Mouse (Mus musculus): ENCODE measurements around the gene Tctn3. TPM values are rescaled to one million over a fixed set of nuclear protein-coding genes. Genes with fewer than 3 reads are reported as not detected.
A peak's percentile ranks its signal among the peaks of the same experiment; 100 is the strongest.
"Not testable (repeated sequence)": the region's sequence is repeated elsewhere in the genome, so short reads cannot be mapped to it uniquely, and the experiment has no call there.

Tctn3 gene
- total RNA-seq, 1 experiment from 2014 or later: 1.8 TPM

GRCm38 (mm10) chr19:40630606-40631005 is 18.6 kb upstream of the Tctn3 start:
- ATAC-seq (replicated peaks; ENCODE audit: insufficient number of reproducible peaks, low FRiP score, low TSS enrichment, poor library complexity, severe bottlenecking): peak; percentile 90

GRCm38 (mm10) chr19:40630096-40630495 is 18.1 kb upstream of the Tctn3 start:
- no peak for ATAC-seq (replicated peaks; ENCODE audit: insufficient number of reproducible peaks, low FRiP score, low TSS enrichment, poor library complexity, severe bottlenecking)

GRCm38 (mm10) chr19:40628950-40629349 is 16.9 kb upstream of the Tctn3 start:
- no peak for ATAC-seq (replicated peaks; ENCODE audit: insufficient number of reproducible peaks, low FRiP score, low TSS enrichment, poor library complexity, severe bottlenecking)

GRCm38 (mm10) chr19:40625935-40626334 is 13.9 kb upstream of the Tctn3 start:
- no peak for ATAC-seq (replicated peaks; ENCODE audit: insufficient number of reproducible peaks, low FRiP score, low TSS enrichment, poor library complexity, severe bottlenecking)

DNA sequence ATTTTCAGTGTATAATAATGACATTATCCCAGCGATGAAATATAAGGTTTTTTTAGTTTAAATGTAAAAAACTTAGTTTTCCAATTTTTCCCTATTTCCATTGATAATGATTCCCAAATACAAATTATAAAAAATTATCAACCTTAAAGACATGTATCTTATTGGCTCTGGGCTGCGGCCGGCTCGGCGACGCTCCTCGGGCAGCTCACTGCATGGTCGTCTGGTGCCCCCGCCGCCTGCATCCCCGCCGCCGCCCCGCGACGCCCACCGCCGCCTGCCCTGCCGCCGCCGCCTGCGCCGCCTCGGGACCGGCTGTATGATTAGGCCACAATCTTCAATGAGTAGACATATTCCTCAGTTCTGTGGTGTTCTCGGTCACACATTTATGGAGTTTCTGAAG is 9.6 kb upstream of the Tctn3 start:
- not testable (repeated sequence) for ATAC-seq (replicated peaks; ENCODE audit: insufficient number of reproducible peaks, low FRiP score, low TSS enrichment, poor library complexity, severe bottlenecking)

DNA sequence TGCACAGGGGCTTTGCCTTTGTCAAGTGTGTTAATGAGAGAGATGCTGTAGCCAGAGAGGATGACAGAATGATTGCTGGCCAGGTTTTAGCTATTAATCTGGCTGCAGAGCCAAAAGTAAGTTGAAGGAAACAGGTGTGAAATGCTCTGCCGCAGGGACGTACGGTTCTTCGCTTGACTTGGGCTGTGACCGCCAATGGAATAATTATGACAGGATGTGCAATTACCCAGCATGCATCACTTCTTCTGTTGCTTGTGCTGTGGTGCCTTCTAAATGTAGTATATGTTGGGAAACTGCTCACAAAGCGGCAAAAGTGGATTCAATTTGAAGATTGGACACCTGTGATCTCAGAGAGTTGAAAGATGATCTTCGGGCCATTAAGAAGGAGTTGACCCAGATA is 4.0 kb upstream of the Tctn3 start:
- ATAC-seq (replicated peaks; ENCODE audit: insufficient number of reproducible peaks, low FRiP score, low TSS enrichment, poor library complexity, severe bottlenecking): 0 out of 2 replicates have a peak, but pooled peaks have one; percentile 27

DNA sequence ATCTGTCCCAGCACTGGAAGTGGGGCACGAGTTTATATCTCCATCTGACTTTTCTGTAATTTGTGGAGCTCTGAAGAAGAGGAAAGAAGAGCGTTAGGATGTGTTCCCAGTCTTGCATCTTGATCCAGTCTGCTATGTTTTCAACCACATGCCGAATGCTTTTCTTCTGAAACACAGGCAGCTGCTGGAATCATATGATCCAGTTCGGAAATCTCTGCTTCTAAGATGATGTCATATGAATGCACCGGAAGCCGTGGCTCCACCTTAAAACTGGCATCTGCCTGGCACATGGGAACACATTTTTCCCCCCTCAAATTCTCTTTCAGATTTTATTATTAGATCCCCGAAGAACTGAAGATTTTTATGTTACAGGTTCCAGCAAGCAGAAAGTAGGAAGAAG is 2.8 kb upstream of the Tctn3 start:
- ATAC-seq (replicated peaks; ENCODE audit: insufficient number of reproducible peaks, low FRiP score, low TSS enrichment, poor library complexity, severe bottlenecking): no peak

DNA sequence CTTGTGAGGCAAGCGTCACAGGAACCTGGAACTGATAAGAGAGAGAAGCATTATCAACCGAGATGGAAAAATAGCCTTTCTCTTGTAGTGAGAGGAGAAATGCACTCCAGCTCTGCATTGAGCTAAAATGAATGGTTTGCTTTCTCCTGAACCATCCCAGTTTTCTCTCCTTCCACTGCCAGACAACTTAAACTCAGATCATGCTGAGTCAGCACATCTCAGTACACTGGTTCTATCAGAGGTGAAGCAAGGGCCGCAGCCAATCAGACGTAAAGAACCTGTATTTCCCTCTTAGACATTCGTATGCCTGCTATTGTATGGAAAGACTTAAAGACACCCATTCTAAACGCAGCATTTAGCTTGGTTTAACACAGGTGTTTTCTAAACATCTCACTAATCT is 4.4 kb downstream of the Tctn3 start:
- no peak for ATAC-seq (replicated peaks; ENCODE audit: insufficient number of reproducible peaks, low FRiP score, low TSS enrichment, poor library complexity, severe bottlenecking)

- ATAC-seq (replicated peaks; ENCODE audit: insufficient number of reproducible peaks, low FRiP score, low TSS enrichment, poor library complexity, severe bottlenecking): no peak
Measured at GRCm38 (mm10) chr19:40605189-40605588, 6.8 kb downstream of the Tctn3 start.

- ATAC-seq (replicated peaks; ENCODE audit: insufficient number of reproducible peaks, low FRiP score, low TSS enrichment, poor library complexity, severe bottlenecking): no peak
Measured at GRCm38 (mm10) chr19:40601870-40602269, 10.2 kb downstream of the Tctn3 start.

- ATAC-seq (replicated peaks; ENCODE audit: insufficient number of reproducible peaks, low FRiP score, low TSS enrichment, poor library complexity, severe bottlenecking): not testable (repeated sequence)
Measured at GRCm38 (mm10) chr19:40600846-40601245, 11.2 kb downstream of the Tctn3 start.

- no peak for ATAC-seq (replicated peaks; ENCODE audit: insufficient number of reproducible peaks, low FRiP score, low TSS enrichment, poor library complexity, severe bottlenecking)
Measured at GRCm38 (mm10) chr19:40595831-40596230, 16.2 kb downstream of the Tctn3 start.

- ATAC-seq (replicated peaks; ENCODE audit: insufficient number of reproducible peaks, low FRiP score, low TSS enrichment, poor library complexity, severe bottlenecking): no peak
Measured at GRCm38 (mm10) chr19:40595231-40595630, 16.8 kb downstream of the Tctn3 start.

DNA sequence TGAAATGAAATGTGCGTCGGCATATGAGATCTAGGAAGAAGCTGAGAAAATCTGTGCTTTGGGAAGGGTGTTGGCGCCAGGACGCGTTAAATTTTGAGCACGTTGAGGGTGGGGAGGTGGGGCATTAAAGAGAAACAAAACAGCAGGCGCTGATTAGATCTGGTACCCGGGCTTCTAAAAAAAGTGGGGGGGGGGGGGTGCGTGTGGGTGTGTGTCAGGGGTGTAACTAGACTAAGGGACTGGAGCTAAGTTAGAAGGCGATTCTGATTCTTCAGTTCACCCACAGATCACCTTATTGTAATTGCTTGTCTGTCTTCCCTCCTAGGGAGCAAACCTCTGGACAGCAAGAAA is 22.5 kb downstream of the Tctn3 start:
- no peak for ATAC-seq (replicated peaks; ENCODE audit: insufficient number of reproducible peaks, low FRiP score, low TSS enrichment, poor library complexity, severe bottlenecking)

DNA sequence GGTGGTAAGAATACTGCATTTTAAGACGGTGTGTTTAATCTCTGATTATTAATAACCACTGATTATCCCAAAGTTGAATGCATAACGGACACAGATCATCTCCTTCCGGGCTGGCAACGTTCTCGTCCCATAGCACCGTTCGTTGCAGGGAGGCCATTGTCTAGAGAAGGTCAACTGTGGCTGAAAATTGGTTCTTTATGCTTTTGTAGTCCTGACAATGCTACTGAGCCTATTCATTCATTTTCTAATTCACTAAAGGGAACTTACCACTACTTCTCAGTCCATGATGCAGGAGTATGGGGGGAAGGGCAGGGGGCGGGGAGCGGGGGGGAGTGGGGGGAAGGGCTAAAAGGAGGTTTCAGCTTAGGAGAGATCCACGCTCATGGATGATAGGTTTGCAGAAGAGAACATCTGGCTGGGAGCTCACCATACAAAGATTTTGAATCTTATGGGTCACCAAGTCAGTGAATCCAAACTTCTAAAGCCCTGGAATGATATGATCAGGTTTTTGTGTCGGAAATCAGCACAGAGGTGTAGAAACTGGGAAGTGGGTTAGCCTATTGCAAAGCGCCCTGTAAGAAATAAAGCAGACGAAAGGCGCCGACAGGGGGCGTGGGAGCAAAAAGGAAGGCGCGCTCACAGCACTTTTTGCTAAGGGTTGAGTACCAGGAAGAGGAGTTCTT is 23.0 kb downstream of the Tctn3 start:
- peak; percentile 70 for ATAC-seq (replicated peaks; ENCODE audit: insufficient number of reproducible peaks, low FRiP score, low TSS enrichment, poor library complexity, severe bottlenecking)

DNA sequence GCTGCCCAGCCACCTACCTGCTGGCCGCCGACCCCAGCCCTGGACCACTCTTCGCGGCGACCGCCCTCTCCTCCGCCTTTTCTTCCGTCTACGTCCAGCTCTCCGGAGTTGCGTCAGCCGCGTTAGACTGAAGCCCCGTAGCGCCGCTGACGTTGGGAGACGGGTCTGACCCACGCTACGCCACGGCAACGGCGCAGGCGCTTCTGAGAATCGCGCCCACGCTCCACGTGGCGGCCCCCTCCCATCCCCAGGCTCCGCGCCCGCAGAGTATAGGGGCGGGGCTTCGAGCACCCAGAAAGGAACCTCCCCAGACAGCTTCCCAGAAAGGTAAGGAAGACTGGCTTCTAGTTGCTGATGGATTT is 23.8 kb downstream of the Tctn3 start, which contains the start of gene Aldh18a1:
Gene Aldh18a1 (minus strand): TSS at position 171 of the 362 bp plus-strand sequence.
- peak; percentile 79 for ATAC-seq (replicated peaks; ENCODE audit: insufficient number of reproducible peaks, low FRiP score, low TSS enrichment, poor library complexity, severe bottlenecking)

DNA sequence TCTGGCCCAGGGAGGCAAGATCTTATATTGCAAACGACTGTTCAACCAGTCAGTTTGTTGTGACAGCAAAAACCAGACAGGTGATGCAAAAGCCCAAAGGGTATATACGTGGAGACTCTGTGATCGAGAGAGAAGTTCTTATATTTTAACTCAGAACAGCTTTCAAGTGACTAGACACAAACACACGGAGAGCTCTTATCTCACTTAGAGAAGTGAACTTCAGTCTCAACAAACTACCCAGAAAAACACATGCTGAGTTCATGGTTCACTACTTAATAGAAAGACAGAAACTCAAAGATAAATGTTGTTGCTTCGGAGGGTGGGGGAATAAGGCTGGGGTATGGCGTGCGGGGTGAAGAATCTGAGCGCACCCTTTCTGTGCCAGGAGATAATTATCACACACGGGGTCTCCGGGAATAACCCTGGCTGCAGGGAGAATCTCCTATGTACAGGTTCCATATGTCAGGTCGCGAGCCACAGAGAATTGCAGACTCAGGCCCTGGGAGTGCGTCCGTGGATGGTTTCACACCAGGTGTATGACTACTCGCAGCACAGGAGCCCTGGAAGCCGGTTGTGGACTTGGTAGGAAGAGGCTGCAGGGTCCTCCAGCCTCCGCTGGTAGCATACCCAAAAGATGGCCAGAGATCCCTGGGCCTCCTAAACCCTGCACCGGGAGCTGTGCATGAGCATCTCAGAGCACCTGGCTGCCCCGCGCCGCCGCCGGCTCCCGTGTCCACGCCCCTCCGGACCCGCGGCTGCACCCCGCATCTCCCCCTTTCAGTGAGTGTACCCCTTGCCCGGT is 24.3 kb downstream of the Tctn3 start:
- ATAC-seq (replicated peaks; ENCODE audit: insufficient number of reproducible peaks, low FRiP score, low TSS enrichment, poor library complexity, severe bottlenecking): no peak

DNA sequence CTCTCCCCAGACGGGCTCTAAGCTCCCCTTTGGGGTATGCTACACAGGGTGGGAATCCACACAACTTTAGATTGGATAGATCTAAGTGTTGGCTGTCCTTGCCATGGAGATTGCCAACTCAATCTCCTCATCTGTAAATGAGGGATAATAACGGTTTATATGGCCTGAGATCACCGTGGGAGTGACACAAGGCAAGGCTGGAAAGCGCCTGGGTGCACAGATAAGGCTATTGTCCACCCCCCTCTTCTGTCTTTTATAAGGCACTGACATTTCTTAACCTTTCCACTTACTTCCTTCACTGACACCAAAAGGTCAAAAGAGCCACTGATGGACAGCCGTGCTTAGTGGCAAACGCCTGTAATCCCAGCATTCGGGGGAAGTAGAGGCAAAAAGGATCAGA is 25.1 kb downstream of the Tctn3 start:
- ATAC-seq (replicated peaks; ENCODE audit: insufficient number of reproducible peaks, low FRiP score, low TSS enrichment, poor library complexity, severe bottlenecking): 0 out of 2 replicates have a peak, but pooled peaks have one; percentile 18

- no peak for ATAC-seq (replicated peaks; ENCODE audit: insufficient number of reproducible peaks, low FRiP score, low TSS enrichment, poor library complexity, severe bottlenecking)
Measured at GRCm38 (mm10) chr19:40581662-40582061, 30.4 kb downstream of the Tctn3 start.

GRCm38 (mm10) chr19:40580902-40581301 is 31.1 kb downstream of the Tctn3 start:
- no peak for ATAC-seq (replicated peaks; ENCODE audit: insufficient number of reproducible peaks, low FRiP score, low TSS enrichment, poor library complexity, severe bottlenecking)

Measured in monocyte, adult 5-6 weeks (primary cell).